8 mouse cellular contexts compared by ENCODE assay signal in the genomic region with DNA sequence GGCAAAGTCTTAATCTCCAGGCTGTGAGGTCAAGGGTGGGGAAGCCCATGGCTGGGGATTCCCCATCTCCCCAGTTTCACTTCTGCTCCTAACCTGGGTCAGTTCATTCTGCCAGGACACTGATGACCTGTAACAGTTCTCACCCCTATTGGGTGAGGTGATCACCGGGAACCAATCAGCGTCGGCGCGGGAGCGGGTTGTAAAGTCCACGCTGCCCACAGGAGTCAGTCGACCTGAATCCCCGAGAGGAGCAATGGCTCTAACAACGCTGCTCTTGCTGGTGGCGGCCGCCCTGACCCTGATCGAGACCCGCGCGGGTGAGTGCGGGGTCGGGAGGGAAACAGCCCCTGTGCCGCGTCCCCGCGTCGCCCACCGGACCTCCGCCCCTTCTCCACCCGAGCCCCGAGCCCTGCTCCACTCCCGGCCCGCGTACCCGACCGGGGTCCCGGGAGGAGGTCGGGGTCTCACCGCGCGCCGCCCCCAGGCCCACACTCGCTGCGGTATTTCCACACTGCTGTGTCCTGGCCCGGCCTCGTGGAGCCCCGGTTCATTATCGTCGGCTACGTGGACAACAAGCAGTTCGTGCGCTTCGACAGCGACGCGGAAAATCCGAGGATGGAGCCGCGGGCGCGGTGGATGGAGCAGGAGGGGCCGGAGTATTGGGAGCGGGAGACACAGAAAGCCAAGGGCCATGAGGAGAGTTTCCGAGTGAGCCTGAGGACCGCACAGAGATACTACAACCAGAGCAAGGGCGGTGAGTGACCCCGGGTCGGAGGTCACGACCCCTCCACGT. TPM values are rescaled to one million over a fixed set of nuclear protein-coding genes. Genes with fewer than 3 reads are reported as not detected.
DNase-seq lines count a peak whose midpoint lies in the region; ATAC-seq and TF ChIP-seq lines count a peak whose summit lies in the region.
"Not testable (repeated sequence)": the region's sequence is repeated elsewhere in the genome, so short reads cannot be mapped to it uniquely, and the experiment has no call there.

A gene (plus strand): TSS at position 227 of the 793 bp plus-strand sequence.

- WGBS in hindbrain, embryonic 13.5 days: under 1% methylated on average over 62 of the region's 66 CpGs
- 4% methylated on average over 50 of the region's 66 CpGs for WGBS in lung, postnatal 0 days
- 2% methylated on average over 57 of the region's 66 CpGs for WGBS in neural tube, embryonic 13.5 days

- not testable (repeated sequence) for H3K36me3 ChIP-seq in hindbrain, embryonic 13.5 days; lung, postnatal 0 days (ENCODE audit: insufficient read depth, low read length); neural tube, embryonic 13.5 days

- not testable (repeated sequence) for TF ChIP-seq EP300 in lung, postnatal 0 days (IDR thresholded peaks at IDR 0.05)

- peak; percentile 52 for DNase-seq in ES-CJ7 (ENCODE audit: low read depth, low spot score)
- DNase-seq in cerebellum, postnatal 14 days: peak; percentile 62 to 75
- DNase-seq in gastrocnemius, postnatal 10 days: peak; percentile 34
- peak; percentile 43 for DNase-seq in layer of hippocampus, adult 11-12 months (ENCODE audit: low spot score)
- peak; percentile 74 for DNase-seq in lung, postnatal 0 days (ENCODE audit: low spot score)
- peak; percentile 56 for DNase-seq in testis, postnatal 14 days (ENCODE audit: low spot score)

- H3K27ac ChIP-seq in hindbrain, embryonic 13.5 days; lung, postnatal 0 days (ENCODE audit: low read length); neural tube, embryonic 13.5 days (replicated peaks): not testable (repeated sequence)

- peak; percentile 57 for ATAC-seq in hindbrain, embryonic 13.5 days (ENCODE audit: low FRiP score)
- ATAC-seq in lung, postnatal 0 days: peak; percentile 97
- peak; percentile 63; the same call in 1 of the 2 replicates for ATAC-seq in neural tube, embryonic 13.5 days (ENCODE audit: low read depth)

- H3K9me3 ChIP-seq in hindbrain, embryonic 13.5 days; lung, postnatal 0 days (ENCODE audit: low read length); neural tube, embryonic 13.5 days: not testable (repeated sequence)

- peak within 1 kb of the TSS; percentile 69 for H3K4me2 ChIP-seq in hindbrain, embryonic 13.5 days
- peak within 1 kb of the TSS; percentile 57 for H3K4me2 ChIP-seq in lung, postnatal 0 days (replicated peaks; ENCODE audit: low read depth, low read length)
- peak within 1 kb of the TSS; percentile 57 for H3K4me2 ChIP-seq in neural tube, embryonic 13.5 days

- H3K4me1 ChIP-seq in hindbrain, embryonic 13.5 days (replicated peaks): peaks cover 12% of the 10 kb centered on the region
- not testable (repeated sequence) for H3K4me1 ChIP-seq in lung, postnatal 0 days (ENCODE audit: insufficient read depth, low read depth, low read length)
- H3K4me1 ChIP-seq in neural tube, embryonic 13.5 days (replicated peaks): peaks cover 11% of the 10 kb centered on the region; the same call in 1 of the 2 replicates

- H3K27me3 ChIP-seq in hindbrain, embryonic 13.5 days: peaks cover 45% of the 10 kb centered on the region
- H3K27me3 ChIP-seq in lung, postnatal 0 days (replicated peaks; ENCODE audit: insufficient read depth, low read length): not testable (repeated sequence)
- H3K27me3 ChIP-seq in neural tube, embryonic 13.5 days: peaks cover 38% of the 10 kb centered on the region

- H3K4me3 ChIP-seq in hindbrain, embryonic 13.5 days: peak within 1 kb of the TSS; percentile 39
- H3K4me3 ChIP-seq in lung, postnatal 0 days (ENCODE audit: low read depth, low read length): peak within 1 kb of the TSS; percentile 28
- peak within 1 kb of the TSS; percentile 33 for H3K4me3 ChIP-seq in neural tube, embryonic 13.5 days

- H3K9ac ChIP-seq in hindbrain, embryonic 13.5 days: peak within 1 kb of the TSS; percentile 59
- not testable (repeated sequence) for H3K9ac ChIP-seq in lung, postnatal 0 days (replicated peaks; ENCODE audit: low read depth)
- peak within 1 kb of the TSS; percentile 44; the same call in 1 of the 2 replicates for H3K9ac ChIP-seq in neural tube, embryonic 13.5 days

- TF ChIP-seq CTCF in lung, postnatal 0 days (IDR thresholded peaks at IDR 0.05): not testable (repeated sequence)

RNA-seq across cellular contexts. Expression of the gene that starts here (rescaled TPM):
- total RNA-seq in gastrocnemius, postnatal 10 days (2021): under 1 TPM in 1 of 2 experiments, not detected in 1; 0.43 TPM
- 0.30 and 0.34 TPM in 2 replicates for polyA plus RNA-seq in hindbrain, embryonic 13.5 days (2015; fragmentation: Nextera tagmentation; extraction: Ambion mirVana)
- 0.74 and 0.86 TPM in 2 replicates for polyA plus RNA-seq in lung, postnatal 0 days (2015; fragmentation: Nextera tagmentation; extraction: Ambion mirVana)
- 0.37 and 0.42 TPM in 2 replicates for polyA plus RNA-seq in neural tube, embryonic 13.5 days (2015; fragmentation: Nextera tagmentation; extraction: Ambion mirVana)

Comparison
In these comparisons a context has a peak if more than half of its experiments do, and no peak if none do; other contexts are left out.
1. Peak in DNase-seq in gastrocnemius, postnatal 10 days; RNA of the gene not detected or under 1 TPM.
2. Peak in ATAC-seq, H3K4me3 ChIP-seq, H3K9ac ChIP-seq and H3K4me2 ChIP-seq in hindbrain, embryonic 13.5 days; RNA of the gene not detected or under 1 TPM.
3. Peak in DNase-seq, ATAC-seq, H3K4me3 ChIP-seq and H3K4me2 ChIP-seq in lung, postnatal 0 days; RNA of the gene not detected or under 1 TPM.
4. Peak in ATAC-seq, H3K4me3 ChIP-seq, H3K9ac ChIP-seq and H3K4me2 ChIP-seq in neural tube, embryonic 13.5 days; RNA of the gene not detected or under 1 TPM.